Mouse (Mus musculus): ENCODE results near the gene Trp53bp2. TPM values are rescaled to one million over a fixed set of nuclear protein-coding genes. Genes with fewer than 3 reads are reported as not detected.

Trp53bp2 gene
- polyA plus RNA-seq, 1 experiment = 37.9 TPM

GRCm38 (mm10) chr1:182461813-182462212 is 52.8 kb downstream of the Trp53bp2 start:
- no peaks in the 10 kb centered on the region for H3K27me3 ChIP-seq (ENCODE audit: control insufficient read depth, insufficient read depth, low read length)
- H3K4me3 ChIP-seq (ENCODE audit: control insufficient read depth, insufficient read depth, low read length) = no peak overlapping the region
- no peak overlapping the region for H3K27ac ChIP-seq (ENCODE audit: control insufficient read depth, insufficient read depth, low read length)
- no peak for DNase-seq
- 98% methylated on average over 10 of the region's 10 CpGs for WGBS
- H3K4me1 ChIP-seq (replicated peaks; ENCODE audit: control insufficient read depth, insufficient read depth, low read length) = no peaks in the 10 kb centered on the region; the same call in 1 of the 2 replicates
- TF ChIP-seq POLR2A (IDR thresholded peaks at IDR 0.05; ENCODE audit: control insufficient read depth, extremely low read depth, insufficient read depth, low read length, poor library complexity) (no peak), CTCF (IDR thresholded peaks at IDR 0.05; ENCODE audit: borderline replicate concordance, control insufficient read depth, extremely low read depth, insufficient read depth, low read length, poor library complexity) (no peak)
- peaks cover 33% of the 10 kb centered on the region for H3K36me3 ChIP-seq (ENCODE audit: control insufficient read depth, insufficient read depth, low read length)

GRCm38 (mm10) chr1:182465309-182465708 is 56.3 kb downstream of the Trp53bp2 start:
- no peak overlapping the region for H3K27ac ChIP-seq (ENCODE audit: control insufficient read depth, insufficient read depth, low read length)
- no peak for DNase-seq
- TF ChIP-seq POLR2A (IDR thresholded peaks at IDR 0.05; ENCODE audit: control insufficient read depth, extremely low read depth, insufficient read depth, low read length, poor library complexity) (no peak), CTCF (IDR thresholded peaks at IDR 0.05; ENCODE audit: borderline replicate concordance, control insufficient read depth, extremely low read depth, insufficient read depth, low read length, poor library complexity) (no peak)
- H3K36me3 ChIP-seq (ENCODE audit: control insufficient read depth, insufficient read depth, low read length) = peaks cover 10% of the 10 kb centered on the region
- H3K4me1 ChIP-seq (replicated peaks; ENCODE audit: control insufficient read depth, insufficient read depth, low read length) = no peaks in the 10 kb centered on the region; the same call in 1 of the 2 replicates
- H3K27me3 ChIP-seq (ENCODE audit: control insufficient read depth, insufficient read depth, low read length) = no peaks in the 10 kb centered on the region
- H3K4me3 ChIP-seq (ENCODE audit: control insufficient read depth, insufficient read depth, low read length) = no peak overlapping the region
- 92% methylated on average over 4 of the region's 4 CpGs for WGBS

GRCm38 (mm10) chr1:182465978-182466377 is 57.0 kb downstream of the Trp53bp2 start:
- Histone ChIP-seq H3K4me1 (replicated peaks; ENCODE audit: control insufficient read depth, insufficient read depth, low read length) (no peaks in the 10 kb centered on the region; the same call in 1 of the 2 replicates), H3K4me3 (ENCODE audit: control insufficient read depth, insufficient read depth, low read length) (no peak overlapping the region), H3K36me3 (ENCODE audit: control insufficient read depth, insufficient read depth, low read length) (peaks cover 5% of the 10 kb centered on the region), H3K27me3 (ENCODE audit: control insufficient read depth, insufficient read depth, low read length) (no peaks in the 10 kb centered on the region), H3K27ac (ENCODE audit: control insufficient read depth, insufficient read depth, low read length) (no peak overlapping the region)
- no peak for TF ChIP-seq CTCF (IDR thresholded peaks at IDR 0.05; ENCODE audit: borderline replicate concordance, control insufficient read depth, extremely low read depth, insufficient read depth, low read length, poor library complexity)
- no peak for TF ChIP-seq POLR2A (IDR thresholded peaks at IDR 0.05; ENCODE audit: control insufficient read depth, extremely low read depth, insufficient read depth, low read length, poor library complexity)
- no peak for DNase-seq
- 92% methylated on average over 4 of the region's 4 CpGs for WGBS

- no peaks in the 10 kb centered on the region for H3K27me3 ChIP-seq (ENCODE audit: control insufficient read depth, insufficient read depth, low read length)
- no peaks in the 10 kb centered on the region for H3K4me1 ChIP-seq (replicated peaks; ENCODE audit: control insufficient read depth, insufficient read depth, low read length)
- WGBS = 91% methylated on average over 5 of the region's 5 CpGs
- no peak for DNase-seq
- H3K4me3 ChIP-seq (ENCODE audit: control insufficient read depth, insufficient read depth, low read length) = no peak overlapping the region
- TF ChIP-seq POLR2A (IDR thresholded peaks at IDR 0.05; ENCODE audit: control insufficient read depth, extremely low read depth, insufficient read depth, low read length, poor library complexity) (no peak), CTCF (IDR thresholded peaks at IDR 0.05; ENCODE audit: borderline replicate concordance, control insufficient read depth, extremely low read depth, insufficient read depth, low read length, poor library complexity) (no peak)
- no peak overlapping the region for H3K27ac ChIP-seq (ENCODE audit: control insufficient read depth, insufficient read depth, low read length)
- no peaks in the 10 kb centered on the region; the same call in 1 of the 2 replicates for H3K36me3 ChIP-seq (ENCODE audit: control insufficient read depth, insufficient read depth, low read length)
Measured at GRCm38 (mm10) chr1:182475005-182475796, 66.2 kb downstream of the Trp53bp2 start.

- H3K4me3 ChIP-seq (ENCODE audit: control insufficient read depth, insufficient read depth, low read length) = no peak overlapping the region
- TF ChIP-seq POLR2A (IDR thresholded peaks at IDR 0.05; ENCODE audit: control insufficient read depth, extremely low read depth, insufficient read depth, low read length, poor library complexity) = no peak
- TF ChIP-seq CTCF (IDR thresholded peaks at IDR 0.05; ENCODE audit: borderline replicate concordance, control insufficient read depth, extremely low read depth, insufficient read depth, low read length, poor library complexity) = no peak
- DNase-seq = no peak
- no peaks in the 10 kb centered on the region for H3K27me3 ChIP-seq (ENCODE audit: control insufficient read depth, insufficient read depth, low read length)
- no peaks in the 10 kb centered on the region; the same call in 1 of the 2 replicates for H3K36me3 ChIP-seq (ENCODE audit: control insufficient read depth, insufficient read depth, low read length)
- H3K27ac ChIP-seq (ENCODE audit: control insufficient read depth, insufficient read depth, low read length) = no peak overlapping the region
- WGBS = 85% methylated on average over 4 of the region's 4 CpGs
- H3K4me1 ChIP-seq (replicated peaks; ENCODE audit: control insufficient read depth, insufficient read depth, low read length) = no peaks in the 10 kb centered on the region
Measured at GRCm38 (mm10) chr1:182478935-182479334, 70.0 kb downstream of the Trp53bp2 start.

GRCm38 (mm10) chr1:182481138-182481537 is 72.2 kb downstream of the Trp53bp2 start:
- Histone ChIP-seq H3K4me3 (ENCODE audit: control insufficient read depth, insufficient read depth, low read length) (no peak overlapping the region), H3K36me3 (ENCODE audit: control insufficient read depth, insufficient read depth, low read length) (no peaks in the 10 kb centered on the region; the same call in 1 of the 2 replicates), H3K4me1 (replicated peaks; ENCODE audit: control insufficient read depth, insufficient read depth, low read length) (no peaks in the 10 kb centered on the region), H3K27ac (ENCODE audit: control insufficient read depth, insufficient read depth, low read length) (no peak overlapping the region), H3K27me3 (ENCODE audit: control insufficient read depth, insufficient read depth, low read length) (no peaks in the 10 kb centered on the region)
- DNase-seq = no peak
- TF ChIP-seq CTCF (IDR thresholded peaks at IDR 0.05; ENCODE audit: borderline replicate concordance, control insufficient read depth, extremely low read depth, insufficient read depth, low read length, poor library complexity) = no peak
- TF ChIP-seq POLR2A (IDR thresholded peaks at IDR 0.05; ENCODE audit: control insufficient read depth, extremely low read depth, insufficient read depth, low read length, poor library complexity) = no peak
- 96% methylated on average over 7 of the region's 7 CpGs for WGBS

Data from thymus, adult 2 months (tissue).